Mouse (Mus musculus) urinary bladder, postnatal 4 days (tissue): Measurements from ENCODE around the gene A830005F24Rik.
"Not testable (repeated sequence)": the region's sequence is repeated elsewhere in the genome, so short reads cannot be mapped to it uniquely, and the experiment has no call there.

Source experiments
- DNase-seq, 2 experiments: peaks; one replicate each; pipeline ENCODE4 v3.0.0; 2021 to 2022; ENCODE audit warnings: low spot score in 2 of 2

A830005F24Rik gene

DNA sequence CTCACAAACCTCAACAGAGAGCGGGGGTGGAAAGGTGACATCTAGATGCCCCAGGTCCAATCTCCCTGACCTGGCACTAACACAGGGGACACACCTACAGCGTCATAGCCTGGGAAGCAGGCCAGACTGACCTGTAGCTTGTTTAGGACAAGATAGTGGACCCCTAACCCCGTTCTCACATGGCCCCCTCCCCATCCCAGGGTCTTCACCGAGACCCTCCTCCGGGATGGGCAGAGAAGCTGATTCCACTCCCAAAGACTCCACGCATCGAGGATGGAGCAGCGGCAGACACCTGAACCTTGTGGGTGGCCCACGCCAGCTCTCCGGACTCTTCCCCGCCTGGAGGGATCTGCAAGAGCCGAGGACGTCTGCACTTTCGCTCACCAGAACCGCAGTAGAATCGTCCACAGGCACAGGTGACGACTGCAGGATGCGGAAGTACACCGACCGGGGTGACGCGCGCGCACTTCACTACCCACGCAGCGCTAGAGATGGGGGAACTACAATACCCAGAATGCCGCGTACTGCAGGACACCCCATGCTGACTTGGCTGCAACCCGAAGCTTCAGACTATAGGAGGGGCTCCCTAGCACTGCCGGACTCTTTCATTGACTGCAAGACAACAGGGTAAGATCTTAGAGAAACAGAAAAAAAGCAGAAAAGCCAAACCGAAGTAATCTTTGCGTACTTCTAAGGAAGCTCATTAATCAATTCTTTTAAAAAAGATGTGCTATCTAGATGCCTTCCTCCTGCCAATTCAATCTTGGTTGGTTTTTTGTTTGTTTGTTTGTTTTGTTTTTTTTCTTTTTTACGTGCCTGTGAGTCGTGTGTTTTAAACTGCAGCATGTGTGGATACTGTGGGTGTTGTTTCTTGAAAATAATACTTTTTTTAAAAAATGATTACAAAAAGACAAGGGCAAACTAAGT, at the start of gene A830005F24Rik, which contains the start of gene Zfp169:
Gene A830005F24Rik (plus strand): TSS at position 568 of the 927 bp plus-strand sequence.
Gene Zfp169 (minus strand): TSS at position 449 of the 927 bp plus-strand sequence.
- DNase-seq = peak; percentile 71 to 77

DNA sequence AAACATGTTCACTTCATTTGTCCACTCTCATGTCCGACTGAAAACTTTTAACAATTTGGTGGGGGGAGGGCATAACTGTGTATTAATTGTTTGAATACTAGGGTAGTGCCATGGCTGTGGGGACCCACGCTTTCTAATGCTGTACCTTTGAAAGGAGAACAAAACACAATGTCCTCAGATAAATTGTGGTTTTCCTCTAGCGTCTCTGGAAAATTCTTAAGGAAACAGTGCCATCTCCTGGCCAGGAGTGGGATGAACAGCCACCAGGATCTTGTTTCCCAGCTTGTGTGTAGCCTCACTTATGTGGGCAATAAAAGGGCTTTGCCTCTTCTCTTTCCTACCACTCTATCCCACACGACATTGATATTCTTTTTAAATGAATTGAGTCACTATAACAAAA, 49.2 kb upstream of the A830005F24Rik start:
- DNase-seq = peak; percentile 41 to 73

- DNase-seq = no peak
These were observed 47.2 kb upstream of the A830005F24Rik start for GRCm38 (mm10) chr13:48466186-48466585.

GRCm38 (mm10) chr13:48468656-48469180, 44.7 kb upstream of the A830005F24Rik start:
- DNase-seq = no peak

DNA sequence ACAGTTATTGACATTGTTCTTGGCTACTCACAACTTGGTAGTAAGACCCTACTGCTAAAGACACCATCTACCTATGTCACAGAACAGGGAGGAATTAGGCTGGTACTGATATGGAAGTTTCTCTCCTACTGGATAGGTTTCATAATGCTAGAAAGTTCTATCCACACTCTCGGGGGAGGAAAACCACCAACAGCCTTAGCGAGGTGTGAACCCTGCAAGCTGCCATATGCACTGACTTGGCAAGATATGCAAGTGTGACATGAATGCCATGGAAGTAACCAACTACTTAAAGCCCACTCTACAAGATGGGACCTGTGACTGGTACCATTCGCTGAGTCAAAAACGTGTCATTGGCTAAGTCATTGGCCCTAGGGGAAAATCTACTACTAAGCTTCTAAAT, 29.8 kb upstream of the A830005F24Rik start:
- no peak for DNase-seq

GRCm38 (mm10) chr13:48490396-48491182, 22.8 kb upstream of the A830005F24Rik start:
- DNase-seq = no peak

GRCm38 (mm10) chr13:48493183-48493582, 20.2 kb upstream of the A830005F24Rik start:
- DNase-seq = no peak

DNA sequence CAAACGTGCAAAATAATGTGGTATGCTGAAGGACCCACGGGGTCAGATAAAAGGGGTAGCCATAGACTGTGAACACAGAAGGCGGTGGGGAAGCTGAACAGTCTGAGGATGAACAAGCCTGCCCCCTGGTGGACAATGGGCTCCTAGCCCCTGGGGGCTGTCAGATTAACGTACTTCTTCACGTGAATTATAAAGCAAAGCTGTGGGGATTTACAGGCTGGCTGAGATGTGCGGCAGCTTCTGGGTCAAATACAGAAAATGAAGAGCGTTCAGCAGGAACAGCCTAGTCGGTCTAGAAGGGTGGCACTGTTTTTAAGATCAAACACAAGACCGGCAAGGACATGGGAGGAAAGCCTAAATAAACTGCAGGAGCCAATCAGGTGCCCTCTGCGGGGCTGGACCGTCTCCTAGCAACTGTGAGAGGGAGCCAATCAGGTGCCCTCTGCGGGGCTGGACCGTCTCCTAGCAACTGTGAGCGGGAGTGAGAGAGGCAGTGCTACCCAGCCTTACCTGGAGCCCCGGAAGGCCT, 15.6 kb upstream of the A830005F24Rik start:
- peak in 1 of 2 experiments; percentile 67 for DNase-seq

DNA sequence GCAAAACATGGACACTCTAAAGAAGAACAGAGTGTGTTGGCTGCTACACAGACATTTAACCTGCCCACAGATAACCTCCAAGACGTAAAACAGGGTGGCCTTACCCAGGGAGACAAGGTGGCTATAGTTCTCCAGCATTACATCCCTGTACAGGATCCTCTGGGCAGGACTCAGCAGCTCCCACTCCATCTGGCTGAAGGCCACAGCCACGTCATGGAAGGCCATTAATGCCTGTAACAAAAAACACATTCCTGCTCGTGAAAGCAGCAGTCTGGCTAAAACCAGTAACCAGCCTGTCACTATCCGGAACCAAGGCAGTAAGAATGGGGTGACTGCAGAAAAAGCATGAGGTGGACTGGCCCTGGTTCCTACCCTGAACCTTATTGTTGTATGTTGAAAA, 14.7 kb upstream of the A830005F24Rik start:
- DNase-seq = peak; percentile 44 to 77

DNA sequence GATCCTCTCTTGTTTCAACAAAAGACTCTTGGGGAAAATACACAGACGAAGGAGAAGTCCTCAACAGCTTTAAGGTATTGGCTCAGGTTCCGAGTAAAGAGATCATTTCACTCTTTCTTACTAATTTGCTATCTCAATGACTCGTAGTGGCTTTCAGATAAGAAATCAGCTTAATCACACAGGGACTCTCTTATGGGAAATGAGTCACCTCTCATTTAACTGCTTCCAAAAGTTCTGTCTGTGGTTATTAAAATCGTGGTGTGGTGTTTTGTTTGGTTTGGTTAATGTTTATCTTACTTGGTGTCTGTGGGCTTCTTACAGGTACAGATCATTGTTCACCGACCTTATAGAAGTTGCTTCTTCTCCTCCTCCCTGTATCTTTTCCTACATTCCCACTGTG, 10.9 kb upstream of the A830005F24Rik start:
- no peak for DNase-seq

GRCm38 (mm10) chr13:48508661-48509060, 4.7 kb upstream of the A830005F24Rik start:
- no peak for DNase-seq

DNA sequence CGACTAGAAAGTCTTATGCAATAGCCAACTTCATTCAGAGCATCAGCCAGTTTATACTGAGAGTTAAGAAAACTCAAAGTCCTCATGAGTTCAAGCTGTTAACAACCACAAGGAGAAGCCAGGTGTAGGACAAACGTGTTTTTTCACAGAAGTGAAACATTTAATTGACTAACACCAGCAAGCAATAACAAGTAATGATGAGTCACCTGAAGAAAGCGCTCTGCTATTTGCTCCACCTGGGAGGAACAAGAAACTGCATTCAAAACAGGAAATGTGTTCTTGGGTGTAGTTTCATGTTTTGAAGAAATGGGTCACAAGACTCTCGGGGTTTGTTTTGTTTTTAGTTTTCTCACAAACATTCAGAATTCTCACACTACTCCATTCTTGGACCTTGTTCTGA, 2.5 kb downstream of the A830005F24Rik start:
- no peak for DNase-seq

GRCm38 (mm10) chr13:48519122-48519521, 5.8 kb downstream of the A830005F24Rik start:
- DNase-seq = not testable (repeated sequence)

- DNase-seq = no peak
These were observed 12.4 kb downstream of the A830005F24Rik start for GRCm38 (mm10) chr13:48525745-48526144.

DNA sequence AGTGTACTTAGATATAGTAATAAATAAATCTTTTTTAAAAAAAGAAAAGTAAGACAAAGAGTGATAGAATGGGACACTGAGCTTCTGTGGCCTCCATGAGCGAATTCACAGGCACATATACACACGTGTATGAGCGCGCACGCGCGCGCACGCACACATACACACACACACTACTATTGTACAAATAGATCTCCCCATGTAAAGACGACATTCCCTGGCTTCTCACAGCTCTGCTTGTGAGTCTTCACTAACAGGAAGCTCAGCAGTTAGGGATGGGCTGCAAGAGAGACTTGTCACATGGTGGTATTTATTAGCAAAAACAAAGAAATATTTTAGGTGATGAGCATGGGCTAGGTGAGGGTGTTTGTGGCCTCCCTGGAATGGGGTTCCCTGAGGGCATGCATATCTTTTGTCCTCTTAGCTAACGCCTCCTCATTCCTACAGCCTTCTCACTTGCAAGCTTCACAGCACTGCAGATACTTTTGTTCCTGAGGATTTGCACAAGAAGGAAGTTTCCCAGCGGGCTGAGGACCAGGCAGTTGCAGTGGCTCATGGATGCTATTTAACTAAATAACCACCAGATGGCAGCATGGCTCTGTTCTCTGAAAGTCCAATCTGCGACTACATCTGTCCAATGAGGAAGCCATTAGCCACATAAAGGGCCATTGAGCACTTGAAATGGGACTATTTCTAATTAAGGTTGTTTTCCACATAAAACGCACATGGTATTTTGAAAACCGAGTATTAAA, 14.9 kb downstream of the A830005F24Rik start:
- DNase-seq = peak in 1 of 2 experiments; percentile 37

GRCm38 (mm10) chr13:48529028-48529427, 15.7 kb downstream of the A830005F24Rik start:
- DNase-seq = no peak

GRCm38 (mm10) chr13:48530685-48531084, 17.3 kb downstream of the A830005F24Rik start:
- peak in 1 of 2 experiments; percentile 39 for DNase-seq

GRCm38 (mm10) chr13:48531448-48531847, 18.1 kb downstream of the A830005F24Rik start:
- no peak for DNase-seq

- no peak for DNase-seq
These were observed 20.1 kb downstream of the A830005F24Rik start for GRCm38 (mm10) chr13:48533441-48533840.

GRCm38 (mm10) chr13:48540488-48540887, 27.1 kb downstream of the A830005F24Rik start:
- no peak for DNase-seq

- no peak for DNase-seq
These were observed 31.0 kb downstream of the A830005F24Rik start for GRCm38 (mm10) chr13:48544391-48544790.
